Mouse (Mus musculus) embryonic fibroblast, embryonic 13.5 days (primary cell): ENCODE results near the gene Elmo1.

Source experiments
- CTCF ChIP-seq: IDR thresholded peaks from 2 replicates; pipeline ENCODE4 v1.5.1; 2011; ENCODE audit warnings: mild to moderate bottlenecking, control low read depth, low read length, moderate library complexity, borderline replicate concordance; ENCODE audit not compliant: insufficient read depth
- POLR2A ChIP-seq: IDR thresholded peaks from 2 replicates; pipeline ENCODE4 v1.6.1; 2011; ENCODE audit warnings: low read depth, mild to moderate bottlenecking, control low read depth, low read length, moderate library complexity

DNA sequence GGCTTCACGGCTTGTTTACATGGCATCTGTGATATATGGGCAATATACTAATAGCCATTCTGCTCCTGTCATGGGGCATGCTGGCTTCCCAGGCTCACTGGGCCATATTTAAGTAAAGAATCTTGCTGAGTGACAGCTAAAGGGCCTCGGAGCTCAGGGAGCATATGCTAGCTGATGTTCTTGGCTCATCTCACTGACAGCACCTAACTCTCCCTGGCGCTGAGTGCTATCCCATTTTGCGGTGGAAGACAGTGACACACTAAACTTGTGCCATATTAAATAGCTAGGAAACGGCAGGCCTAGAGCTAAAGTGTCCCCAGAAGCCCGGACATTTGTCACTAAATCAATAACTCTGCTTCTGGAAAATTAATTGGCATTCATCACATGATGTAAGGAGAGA lies 48.7 kb downstream of the Elmo1 start:
- TF ChIP-seq POLR2A (no peak), CTCF (no peak)
